Mouse (Mus musculus): ENCODE measurements around the gene Tppp3.

Tppp3 gene

DNA sequence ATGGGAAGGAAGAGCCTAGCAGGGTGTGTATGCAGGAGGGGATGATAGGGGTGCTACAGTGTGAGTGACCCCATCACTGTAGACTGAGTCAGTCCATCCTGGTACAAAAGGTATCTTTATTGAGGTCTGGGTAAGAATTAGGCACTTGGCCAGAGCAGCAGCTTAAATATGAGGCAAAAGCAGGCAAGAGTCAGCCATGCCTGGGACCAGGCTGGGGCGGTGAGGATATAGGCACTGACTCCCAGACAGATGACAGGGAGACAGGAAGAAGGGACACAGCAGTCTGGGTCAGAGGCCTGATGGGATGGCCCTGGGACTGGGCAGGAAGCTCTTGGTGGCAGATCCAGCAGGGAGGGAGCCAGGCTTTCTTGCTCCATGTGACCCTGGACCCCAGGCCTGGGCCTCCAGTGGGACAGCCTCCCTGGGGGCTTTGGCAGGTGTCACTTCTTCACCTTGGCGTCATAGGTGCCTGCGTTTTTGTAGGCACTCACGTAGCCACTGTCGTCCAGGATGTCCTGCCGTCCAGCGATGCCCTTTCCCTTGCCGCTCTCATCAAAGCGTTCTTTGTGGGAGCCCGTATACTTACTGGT is 3.8 kb downstream of the Tppp3 start:
- DNase-seq (ENCODE audit: low read depth, low spot score): no peak

- no peak for DNase-seq (ENCODE audit: low read depth, low spot score)
Measured at GRCm38 (mm10) chr8:105466700-105467291, 4.5 kb downstream of the Tppp3 start.

DNA sequence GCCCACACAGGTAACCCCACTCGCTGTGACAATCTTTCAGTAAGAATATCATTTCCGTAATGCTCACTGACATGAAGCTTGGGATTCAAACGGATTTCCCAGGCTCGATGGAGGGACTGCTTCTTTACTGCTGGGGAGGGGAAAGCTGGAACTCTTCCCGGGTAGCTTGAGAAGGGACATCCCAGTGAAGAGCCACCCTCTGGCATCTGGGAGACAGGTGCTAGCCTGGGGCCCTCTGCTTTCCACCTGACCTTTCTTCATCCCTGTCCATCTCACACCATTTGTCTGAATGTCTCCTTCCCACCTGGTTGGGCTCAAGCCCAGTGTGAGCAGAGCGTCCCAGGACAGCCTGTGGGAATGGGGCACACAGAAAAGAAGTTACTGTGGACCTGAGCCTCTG is 5.1 kb downstream of the Tppp3 start:
- no peak for DNase-seq (ENCODE audit: low read depth, low spot score)

- no peak for DNase-seq (ENCODE audit: low read depth, low spot score)
Measured at GRCm38 (mm10) chr8:105464595-105464994, 6.7 kb downstream of the Tppp3 start.

- DNase-seq (ENCODE audit: low read depth, low spot score): no peak
Measured at GRCm38 (mm10) chr8:105461085-105461803, 10.1 kb downstream of the Tppp3 start.

DNA sequence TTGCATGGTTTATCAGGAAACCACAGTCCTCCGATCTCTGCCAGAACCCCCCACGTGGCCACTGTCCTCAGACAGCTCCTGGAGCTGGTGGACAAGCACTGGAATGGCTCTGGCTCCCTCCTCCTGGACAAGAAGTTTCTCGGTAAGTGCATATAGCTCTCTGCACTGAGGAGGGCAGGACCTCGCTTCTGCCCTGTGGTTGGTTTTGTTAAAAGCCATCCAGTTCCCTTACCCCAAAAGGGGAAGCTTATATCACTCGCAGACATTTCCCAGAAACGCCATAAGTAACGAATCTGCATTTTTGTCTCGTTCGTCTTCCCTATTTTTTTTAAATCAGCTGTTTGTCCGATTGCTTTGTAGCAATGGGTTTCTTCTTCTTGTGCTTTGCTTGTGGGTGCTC is 16.1 kb downstream of the Tppp3 start:
- no peak for DNase-seq (ENCODE audit: low read depth, low spot score)

DNA sequence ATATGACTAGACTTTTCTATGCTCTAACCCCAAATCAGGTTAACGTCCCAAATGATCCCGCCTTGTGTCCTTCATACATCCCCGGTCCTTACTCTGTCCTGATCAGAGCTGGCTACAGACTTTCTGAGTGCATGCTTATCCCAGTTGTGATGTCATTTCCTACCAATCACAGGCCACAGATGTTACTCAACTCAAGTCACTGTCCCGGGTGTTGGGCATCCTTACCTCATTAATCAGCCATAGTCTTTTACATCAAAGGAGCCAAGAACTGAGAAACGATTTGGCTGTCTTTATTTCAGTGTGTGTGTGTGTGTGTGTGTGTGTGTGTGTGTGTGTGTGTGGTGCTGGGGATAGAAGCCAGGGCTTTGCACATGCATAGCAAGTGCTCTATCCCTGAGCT is 17.2 kb downstream of the Tppp3 start:
- no peak for DNase-seq (ENCODE audit: low read depth, low spot score)

GRCm38 (mm10) chr8:105453296-105453695 is 18.0 kb downstream of the Tppp3 start:
- DNase-seq (ENCODE audit: low read depth, low spot score): no peak

DNA sequence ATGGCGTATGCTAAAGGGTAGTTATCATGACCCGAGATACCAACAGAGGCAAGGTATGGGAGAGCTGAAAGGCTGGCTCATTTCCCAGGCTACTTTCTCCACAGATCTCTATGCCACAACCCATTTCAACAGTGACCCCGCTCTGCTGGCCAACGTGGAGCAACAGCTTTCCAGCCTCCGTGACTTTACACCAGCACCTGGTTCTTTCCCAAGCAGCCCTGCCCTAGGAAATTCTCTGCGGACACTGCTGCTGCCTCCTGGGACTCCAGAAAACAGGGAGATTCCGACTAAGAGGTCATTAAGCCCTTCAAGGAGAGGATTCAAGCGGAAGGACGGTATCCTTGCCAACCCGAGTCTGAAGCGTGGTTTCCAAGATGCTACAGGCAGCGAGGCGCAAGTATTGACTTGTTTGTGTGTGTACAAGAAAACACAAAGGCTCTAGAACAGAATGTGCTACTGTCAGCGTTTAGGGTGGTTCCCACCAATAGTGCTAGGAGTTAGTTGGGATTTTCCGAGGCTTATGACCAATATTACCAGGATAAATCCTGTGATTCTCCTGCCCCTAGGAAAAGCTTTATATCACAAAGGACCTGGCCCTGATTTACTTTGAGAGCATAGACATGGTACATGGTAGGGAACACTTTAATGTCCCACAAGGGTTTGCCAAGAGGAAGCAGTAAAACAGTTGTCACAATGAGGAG is 19.3 kb downstream of the Tppp3 start:
- no peak for DNase-seq (ENCODE audit: low read depth, low spot score)

DNA sequence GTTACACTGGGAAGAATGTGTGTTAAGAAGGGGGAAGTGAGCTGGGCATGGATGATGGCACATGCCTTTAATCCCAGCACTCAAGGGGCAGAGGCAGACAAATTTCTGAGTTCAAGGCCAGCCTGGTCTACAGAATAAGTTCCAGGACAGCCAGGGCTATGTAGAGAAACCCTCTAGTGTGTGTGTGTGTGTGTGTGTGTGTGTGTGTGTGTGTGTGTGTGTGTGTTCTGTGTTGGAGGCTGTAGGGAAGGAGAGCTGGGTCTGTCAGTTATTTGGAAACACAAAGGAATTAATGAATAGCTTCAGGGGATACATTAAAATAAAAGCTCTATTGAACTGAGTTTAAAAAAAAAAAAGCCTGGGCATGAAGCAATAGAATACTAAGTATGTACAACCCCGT is 20.3 kb downstream of the Tppp3 start:
- no peak for DNase-seq (ENCODE audit: low read depth, low spot score)

GRCm38 (mm10) chr8:105448596-105448995 is 22.7 kb downstream of the Tppp3 start:
- DNase-seq (ENCODE audit: low read depth, low spot score): peak; percentile 63

GRCm38 (mm10) chr8:105448188-105448587 is 23.1 kb downstream of the Tppp3 start:
- DNase-seq (ENCODE audit: low read depth, low spot score): peak; percentile 51

DNA sequence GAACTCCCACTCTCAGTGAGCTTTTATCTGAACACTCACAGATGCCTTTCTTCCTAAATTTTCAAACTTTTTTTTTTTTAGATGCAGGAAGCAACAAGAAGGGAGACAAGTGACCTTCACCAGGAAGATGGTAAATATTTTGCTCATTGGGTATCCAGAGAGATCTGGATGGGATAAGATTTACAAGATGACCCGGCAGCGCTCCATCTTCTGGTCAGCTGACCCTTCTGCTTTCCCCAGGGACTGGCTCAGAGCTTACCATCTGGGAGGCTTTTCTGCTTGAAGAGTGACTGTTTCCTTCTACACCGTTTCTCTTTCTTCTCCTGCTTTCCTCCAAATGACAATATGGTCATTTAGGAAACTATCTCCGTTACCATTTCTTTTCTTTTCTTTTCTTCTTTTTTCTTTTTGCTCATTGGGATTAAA is 25.2 kb downstream of the Tppp3 start:
- no peak for DNase-seq (ENCODE audit: low read depth, low spot score)

DNA sequence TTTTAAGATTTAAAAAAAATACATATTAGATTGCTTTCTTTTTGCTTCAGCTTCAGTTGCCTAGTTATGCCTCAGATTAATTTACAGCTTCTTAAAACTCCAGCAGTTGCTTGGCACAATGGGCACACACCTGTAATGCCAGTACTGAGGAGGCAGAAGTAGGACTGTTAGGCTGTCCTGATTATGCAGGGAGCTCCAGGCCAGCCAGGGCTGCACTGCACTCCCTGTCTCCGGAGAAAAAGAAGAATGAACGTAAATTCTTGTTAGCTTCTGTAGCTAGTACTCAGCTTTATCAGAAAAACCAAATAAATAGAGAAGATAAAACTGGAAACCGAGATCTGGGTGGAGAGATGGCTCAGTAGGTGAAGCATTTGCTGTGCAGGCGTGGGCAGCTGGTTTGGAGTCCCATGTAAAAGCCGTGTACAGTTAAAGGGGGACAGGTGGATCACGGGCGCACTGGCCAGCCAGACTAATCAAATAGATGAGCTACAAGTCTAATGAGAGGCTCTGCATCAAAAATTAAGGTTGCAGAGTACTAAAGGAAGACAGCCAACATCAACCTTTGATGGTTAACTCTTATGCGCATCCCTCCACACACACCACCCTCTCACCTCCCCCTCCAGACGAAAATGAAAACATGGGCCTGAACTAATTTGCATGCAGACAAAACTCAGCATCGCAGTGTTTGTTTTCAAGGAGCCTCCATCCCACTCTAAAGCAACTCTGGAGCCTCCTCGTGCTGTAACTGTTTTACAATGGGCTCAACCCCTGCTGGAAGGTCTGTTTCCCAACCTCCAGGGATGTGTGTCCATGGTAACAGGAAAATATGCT is 25.8 kb downstream of the Tppp3 start:
- DNase-seq (ENCODE audit: low read depth, low spot score): no peak

DNA sequence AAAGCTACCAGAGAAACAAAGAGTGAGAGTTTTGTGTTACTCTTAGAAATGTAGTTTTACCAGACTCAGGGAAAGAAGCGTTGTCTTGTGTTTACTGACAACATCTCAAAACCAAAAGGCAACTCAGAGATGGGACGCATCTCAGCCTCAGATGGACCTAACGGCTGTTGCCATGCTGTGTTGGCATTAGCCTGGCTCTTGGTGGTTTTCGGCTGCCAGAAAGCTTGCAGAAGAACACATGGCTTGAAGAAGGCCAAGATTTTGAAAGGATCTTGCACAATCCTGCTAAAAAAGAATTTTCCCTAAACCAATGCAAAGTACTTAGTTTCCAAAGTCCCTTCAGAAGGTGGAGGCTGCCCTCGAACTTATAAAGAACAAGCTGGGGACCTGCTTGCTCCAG is 28.7 kb downstream of the Tppp3 start:
- DNase-seq (ENCODE audit: low read depth, low spot score): no peak

DNA sequence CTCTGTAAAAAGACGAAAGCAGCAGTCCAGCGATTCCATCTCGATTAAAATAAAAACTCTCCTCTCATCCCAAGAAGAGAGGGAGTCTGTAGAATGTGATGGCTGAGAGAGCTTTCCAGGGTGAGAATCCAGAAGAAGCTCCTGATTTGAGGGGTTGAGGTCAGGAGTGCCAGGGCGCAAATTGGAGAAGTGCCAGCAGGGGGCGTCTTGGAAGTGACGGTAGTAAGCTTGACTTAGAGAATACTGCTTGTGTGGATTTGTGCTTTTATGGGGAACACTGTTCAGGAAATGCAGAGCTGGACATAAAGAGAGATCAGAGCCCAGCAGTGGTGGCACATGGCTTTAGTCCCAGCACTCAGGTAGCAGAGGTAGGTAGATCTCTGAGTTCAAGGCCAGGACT is 29.9 kb downstream of the Tppp3 start:
- peak; percentile 44 for DNase-seq (ENCODE audit: low read depth, low spot score)

- DNase-seq (ENCODE audit: low read depth, low spot score): peak; percentile 42
Measured at GRCm38 (mm10) chr8:105438865-105439264, 32.5 kb downstream of the Tppp3 start.

GRCm38 (mm10) chr8:105437078-105437748 is 34.1 kb downstream of the Tppp3 start:
- no peak for DNase-seq (ENCODE audit: low read depth, low spot score)

DNA sequence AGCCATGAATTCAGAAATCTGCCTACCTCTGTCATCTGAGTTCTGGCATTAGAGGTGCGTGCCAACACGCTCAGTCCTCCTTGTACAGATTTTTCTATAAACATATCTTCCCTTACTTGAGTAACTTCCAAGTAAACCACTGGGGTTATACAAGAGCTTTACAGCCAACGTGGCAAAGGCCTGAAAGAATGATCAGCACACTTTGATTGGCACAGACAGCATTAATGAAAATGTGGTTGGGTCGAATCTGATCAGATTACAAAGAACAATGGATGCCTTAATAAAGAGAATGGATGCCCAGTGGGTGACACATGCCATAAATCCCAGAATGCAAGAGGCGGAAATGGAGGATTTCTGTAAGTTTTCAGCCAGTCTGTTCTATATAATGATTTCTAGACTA is 35.1 kb downstream of the Tppp3 start:
- no peak for DNase-seq (ENCODE audit: low read depth, low spot score)

GRCm38 (mm10) chr8:105434136-105434535 is 37.2 kb downstream of the Tppp3 start:
- DNase-seq (ENCODE audit: low read depth, low spot score): no peak

- DNase-seq (ENCODE audit: low read depth, low spot score): no peak
Measured at GRCm38 (mm10) chr8:105433511-105433910, 37.8 kb downstream of the Tppp3 start.
